8 mouse cellular contexts compared by ENCODE assay signal in the genomic region with DNA sequence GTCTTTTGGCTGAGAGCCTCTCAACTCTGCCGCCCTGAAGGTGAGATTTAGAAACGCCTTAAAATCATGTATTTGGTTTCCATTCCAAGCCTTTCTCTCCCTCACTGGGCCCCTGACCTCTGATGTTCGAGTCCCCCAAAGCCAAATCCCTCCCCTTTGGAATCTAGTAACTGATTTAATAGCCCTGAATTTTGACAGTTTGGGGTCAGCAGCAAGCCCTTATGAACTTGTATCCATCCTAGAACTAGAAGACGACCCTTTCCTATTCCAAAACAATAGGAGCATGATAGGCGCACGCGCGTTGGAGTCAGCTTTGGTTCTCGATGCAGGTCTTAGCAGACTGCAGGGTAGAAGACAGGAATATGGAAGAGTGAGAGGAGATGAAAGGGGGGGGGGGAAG. TPM values are rescaled to one million over a fixed set of nuclear protein-coding genes. Genes with fewer than 3 reads are reported as not detected.
DNase-seq lines count a peak whose midpoint lies in the region; ATAC-seq lines count a peak whose summit lies in the region.

No protein-coding gene starts in this region.

- H3K27ac ChIP-seq in forebrain, embryonic 16.5 days (ENCODE audit: low read length) = peak overlapping the region; percentile 96

- no peaks in the 10 kb centered on the region for H3K9me3 ChIP-seq in forebrain, embryonic 16.5 days (ENCODE audit: control insufficient read depth, low read length)

- peaks cover 16% of the 10 kb centered on the region for H3K4me1 ChIP-seq in forebrain, embryonic 16.5 days (replicated peaks; ENCODE audit: control insufficient read depth, insufficient read depth, low read length)

- no peaks in the 10 kb centered on the region for H3K36me3 ChIP-seq in forebrain, embryonic 16.5 days (ENCODE audit: control insufficient read depth, insufficient read depth)

- intact Hi-C loops in heart, postnatal 14 days (cut with DNase I) = loop anchor here (2.0 to 5.0 kb wide), 2 partner anchors 38 to 58 kb away; a partner anchor contains a TSS

- peak overlapping the region; percentile 90 for H3K9ac ChIP-seq in forebrain, embryonic 16.5 days (replicated peaks; ENCODE audit: low read depth, low read length)

- H3K4me2 ChIP-seq in forebrain, embryonic 16.5 days (ENCODE audit: low read length) = peak overlapping the region; percentile 84

- no peaks in the 10 kb centered on the region for H3K27me3 ChIP-seq in forebrain, embryonic 16.5 days (replicated peaks; ENCODE audit: control insufficient read depth, insufficient read depth, low read length)

- WGBS in forebrain, embryonic 16.5 days = 3% methylated on average over 9 of the region's 9 CpGs

- peak overlapping the region; percentile 77 for H3K4me3 ChIP-seq in forebrain, embryonic 16.5 days (replicated peaks; ENCODE audit: low read length)

- peak; percentile 92 for DNase-seq in heart, adult 11 months
- no peak for DNase-seq in heart, postnatal 14 days
- peak; percentile 43 for DNase-seq in adrenal gland, postnatal 14 days
- peak; percentile 54 for DNase-seq in kidney, postnatal 14 days
- peak; percentile 51 for DNase-seq in mesoderm, embryonic 11.5 days (ENCODE audit: low read depth, low spot score)
- DNase-seq in thymus, postnatal 4 days = no peak
- no peak for DNase-seq in urinary bladder, adult 2 months (ENCODE audit: low spot score)

- peak; percentile 71 for ATAC-seq in forebrain, embryonic 16.5 days

RNA-seq across cellular contexts. Expression of a gene that starts 58.9 kb away (rescaled TPM):
- total RNA-seq in heart, postnatal 14 days (2021) = 100 to 1,000 TPM; 114 to 115 TPM
- 121 and 129 TPM in 2 replicates for total RNA-seq in adrenal gland, postnatal 14 days (2021)
- 53.4 and 66.7 TPM in 2 replicates for polyA plus RNA-seq in forebrain, embryonic 16.5 days (2015; fragmentation: Nextera tagmentation; extraction: Ambion mirVana)
- polyA plus RNA-seq in urinary bladder, adult 2 months (2012; rRNA removed) = 16.8 and 21.8 TPM in 2 replicates

Comparison
In these comparisons a context has a peak if more than half of its experiments do, and no peak if none do; other contexts are left out.
1. DNase-seq: peak in heart, adult 11 months (single experiment), adrenal gland, postnatal 14 days (single experiment), kidney, postnatal 14 days (single experiment) and mesoderm, embryonic 11.5 days (single experiment); none in heart, postnatal 14 days (0 of 2), thymus, postnatal 4 days (single experiment) and urinary bladder, adult 2 months (single experiment).